Mouse (Mus musculus): ENCODE results near the gene 2010003K11Rik. TPM values are rescaled to one million over a fixed set of nuclear protein-coding genes. Genes with fewer than 3 reads are reported as not detected.

The 2010003K11Rik gene
- polyA plus RNA-seq, 1 experiment from 2014 or later: 0.09 TPM

DNA sequence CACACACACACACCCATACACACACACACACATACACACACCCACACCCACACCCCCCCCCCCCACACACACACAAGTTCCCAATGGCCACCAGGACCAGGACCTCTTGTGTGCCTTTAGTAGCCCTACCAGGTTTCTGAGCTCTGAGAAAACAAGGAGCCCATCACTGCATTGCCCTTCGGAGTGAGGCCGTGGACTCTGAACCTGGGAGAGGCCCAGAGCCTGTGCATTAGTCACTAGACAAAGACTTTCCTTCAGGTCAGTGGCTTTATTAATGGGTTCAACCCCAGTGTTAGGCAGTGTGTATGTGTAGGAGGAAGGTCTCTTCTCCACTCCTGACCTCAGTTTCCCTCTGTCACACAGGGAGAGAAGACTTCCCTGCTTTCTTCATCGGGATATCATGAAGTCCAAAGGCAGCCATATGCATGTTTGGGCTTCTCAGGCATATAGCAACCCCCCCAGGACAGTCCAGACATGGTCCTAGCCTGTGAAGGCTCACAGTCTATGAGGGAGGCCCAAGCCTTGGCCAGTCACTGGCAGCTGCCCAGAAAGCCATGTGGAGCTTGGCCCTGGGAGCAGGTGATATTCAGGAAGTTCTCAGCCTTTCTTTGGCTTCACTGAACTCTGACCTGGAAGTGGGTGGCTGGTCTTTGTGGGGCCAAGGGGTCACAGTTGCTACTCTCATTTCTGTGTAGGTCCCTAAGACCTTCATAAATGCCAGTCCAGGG is 1.7 kb downstream of the 2010003K11Rik start:
- H3K9ac ChIP-seq: no peak overlapping the region
- H3K27me3 ChIP-seq: no peaks in the 10 kb centered on the region
- H3K27ac ChIP-seq (replicated peaks): no peak overlapping the region
- H3K4me3 ChIP-seq (replicated peaks): no peak overlapping the region
- no peak for ATAC-seq (ENCODE audit: insufficient read depth)
- no peaks in the 10 kb centered on the region for H3K9me3 ChIP-seq (replicated peaks)
- no peak overlapping the region for H3K4me2 ChIP-seq
- H3K4me1 ChIP-seq (replicated peaks): peaks cover 24% of the 10 kb centered on the region
- H3K36me3 ChIP-seq (replicated peaks): no peaks in the 10 kb centered on the region
- WGBS (ENCODE audit: insufficient replicate concordance): 69% methylated on average over 3 of the region's 3 CpGs

GRCm38 (mm10) chr19:4495814-4496213 is 2.6 kb downstream of the 2010003K11Rik start:
- Histone ChIP-seq H3K9ac (no peak overlapping the region), H3K27me3 (no peaks in the 10 kb centered on the region), H3K36me3 (replicated peaks) (no peaks in the 10 kb centered on the region), H3K4me3 (replicated peaks) (no peak overlapping the region), H3K4me2 (no peak overlapping the region), H3K9me3 (replicated peaks) (no peaks in the 10 kb centered on the region), H3K27ac (replicated peaks) (no peak overlapping the region), H3K4me1 (replicated peaks) (peaks cover 24% of the 10 kb centered on the region)
- no peak for ATAC-seq (ENCODE audit: insufficient read depth)
- 63% methylated on average over 5 of the region's 5 CpGs for WGBS (ENCODE audit: insufficient replicate concordance)

- no peaks in the 10 kb centered on the region for H3K36me3 ChIP-seq (replicated peaks)
- H3K27ac ChIP-seq (replicated peaks): no peak overlapping the region
- H3K4me3 ChIP-seq (replicated peaks): no peak overlapping the region
- 61% methylated on average over 7 of the region's 7 CpGs for WGBS (ENCODE audit: insufficient replicate concordance)
- no peak overlapping the region for H3K4me2 ChIP-seq
- no peaks in the 10 kb centered on the region for H3K9me3 ChIP-seq (replicated peaks)
- H3K27me3 ChIP-seq: no peaks in the 10 kb centered on the region
- no peak overlapping the region for H3K9ac ChIP-seq
- ATAC-seq (ENCODE audit: insufficient read depth): no peak
- H3K4me1 ChIP-seq (replicated peaks): peaks cover 27% of the 10 kb centered on the region
Observed at GRCm38 (mm10) chr19:4494707-4495106, 3.7 kb downstream of the 2010003K11Rik start.

- Histone ChIP-seq H3K36me3 (replicated peaks) (no peaks in the 10 kb centered on the region), H3K27me3 (no peaks in the 10 kb centered on the region), H3K9ac (no peak overlapping the region), H3K27ac (replicated peaks) (no peak overlapping the region), H3K4me3 (replicated peaks) (no peak overlapping the region), H3K4me2 (no peak overlapping the region), H3K4me1 (replicated peaks) (peaks cover 21% of the 10 kb centered on the region), H3K9me3 (replicated peaks) (no peaks in the 10 kb centered on the region)
- WGBS (ENCODE audit: insufficient replicate concordance): 45% methylated on average over 9 of the region's 9 CpGs
- no peak for ATAC-seq (ENCODE audit: insufficient read depth)
Observed at GRCm38 (mm10) chr19:4492526-4493296, 5.7 kb downstream of the 2010003K11Rik start.

DNA sequence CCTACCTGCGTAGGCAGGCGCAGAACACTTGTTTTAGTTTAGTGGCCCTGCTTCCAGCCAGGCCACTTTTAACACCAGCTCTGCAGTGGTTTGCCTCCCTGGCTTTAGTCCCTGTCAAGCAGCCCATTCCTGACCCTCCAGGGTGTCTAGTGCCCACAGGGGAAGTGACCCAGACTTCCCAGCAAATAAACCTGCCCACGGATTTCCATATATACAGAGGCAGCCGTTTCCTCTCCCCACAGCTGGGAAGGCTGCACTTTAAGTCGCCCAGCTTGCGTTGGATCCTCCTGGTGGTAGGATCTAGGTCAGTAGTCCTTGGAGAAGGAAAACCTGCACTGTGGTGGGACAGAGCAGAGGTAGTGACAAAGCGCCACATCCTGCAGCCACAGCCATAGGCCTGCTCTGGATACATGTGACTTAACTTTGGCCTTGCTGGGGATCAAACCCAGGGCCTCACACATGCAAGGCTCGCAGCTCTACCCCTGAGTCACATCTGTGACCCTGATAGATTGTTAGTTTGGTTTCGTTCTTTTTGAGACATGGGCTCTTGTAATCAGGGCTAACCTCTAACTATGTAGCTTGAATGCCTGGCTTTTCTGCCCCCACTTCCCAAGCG is 7.2 kb downstream of the 2010003K11Rik start:
- 0 out of 2 replicates have a peak, but pooled peaks cover 8% of the 10 kb centered on the region for H3K4me1 ChIP-seq (replicated peaks)
- 56% methylated on average over 10 of the region's 10 CpGs for WGBS (ENCODE audit: insufficient replicate concordance)

DNA sequence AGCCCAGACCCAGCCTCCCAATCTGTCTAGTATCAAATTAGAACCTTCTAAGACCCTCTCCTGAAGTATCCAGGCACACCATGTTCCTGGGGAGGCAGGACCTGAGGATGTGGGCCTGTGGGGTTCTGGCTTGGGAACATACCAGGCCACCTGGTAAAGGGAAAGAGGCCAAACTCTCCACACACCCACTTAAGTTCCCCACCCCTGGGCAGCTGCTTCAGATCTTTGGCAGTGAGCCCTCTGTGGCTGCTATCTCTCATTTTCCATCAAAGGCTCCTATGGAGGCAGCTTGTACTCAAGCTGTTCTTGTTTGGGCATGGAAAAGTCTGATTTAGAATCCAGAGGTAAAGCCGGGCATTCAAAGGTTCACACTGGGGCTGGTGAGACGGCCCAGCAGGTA is 10.5 kb downstream of the 2010003K11Rik start:
- Histone ChIP-seq H3K9me3 (replicated peaks) (no peaks in the 10 kb centered on the region), H3K4me3 (replicated peaks) (no peak overlapping the region), H3K4me2 (no peak overlapping the region), H3K4me1 (replicated peaks) (0 out of 2 replicates have a peak, but pooled peaks cover 8% of the 10 kb centered on the region), H3K27ac (replicated peaks) (no peak overlapping the region), H3K36me3 (replicated peaks) (no peaks in the 10 kb centered on the region), H3K9ac (no peak overlapping the region), H3K27me3 (peaks cover under 1% of the 10 kb centered on the region; the same call in 1 of the 2 replicates)
- ATAC-seq (ENCODE audit: insufficient read depth): no peak
- WGBS (ENCODE audit: insufficient replicate concordance): 67% methylated on average over 2 of the region's 2 CpGs

More for the DNA sequence above, 7.2 kb downstream of the 2010003K11Rik start:
- H3K27ac ChIP-seq (replicated peaks): no peak overlapping the region
- ATAC-seq (ENCODE audit: insufficient read depth): no peak
- H3K27me3 ChIP-seq: no peaks in the 10 kb centered on the region
- H3K9me3 ChIP-seq (replicated peaks): no peaks in the 10 kb centered on the region
- no peak overlapping the region for H3K4me2 ChIP-seq
- H3K4me3 ChIP-seq (replicated peaks): no peak overlapping the region
- H3K9ac ChIP-seq: no peak overlapping the region
- H3K36me3 ChIP-seq (replicated peaks): no peaks in the 10 kb centered on the region

DNA sequence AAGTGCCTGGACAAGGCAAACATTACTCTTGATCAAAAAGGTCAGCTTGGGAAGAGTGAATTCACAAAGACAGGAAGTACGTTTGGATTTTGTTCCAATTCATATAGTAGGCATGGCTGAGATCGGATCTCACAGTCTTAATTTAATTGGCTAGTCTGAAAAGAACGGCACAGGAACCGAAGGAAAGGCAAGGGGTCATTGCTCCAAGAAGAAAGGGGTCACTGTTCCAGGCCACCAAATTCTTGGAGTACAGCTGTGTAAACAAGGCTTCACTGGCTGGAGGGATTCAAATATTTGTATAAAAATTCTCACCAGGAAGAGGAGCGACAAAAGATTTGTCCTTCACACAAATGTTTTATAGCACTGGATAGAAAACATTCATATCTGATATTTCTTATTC is 13.4 kb downstream of the 2010003K11Rik start:
- Histone ChIP-seq H3K27ac (replicated peaks) (no peak overlapping the region), H3K4me3 (replicated peaks) (no peak overlapping the region), H3K27me3 (peaks cover 6% of the 10 kb centered on the region), H3K4me1 (replicated peaks) (0 out of 2 replicates have a peak, but pooled peaks cover 4% of the 10 kb centered on the region), H3K9ac (no peak overlapping the region), H3K9me3 (replicated peaks) (no peaks in the 10 kb centered on the region), H3K36me3 (replicated peaks) (no peaks in the 10 kb centered on the region), H3K4me2 (no peak overlapping the region)
- WGBS (ENCODE audit: insufficient replicate concordance): 48% methylated on average over 5 of the region's 5 CpGs
- no peak for ATAC-seq (ENCODE audit: insufficient read depth)

- no peak overlapping the region for H3K9ac ChIP-seq
- H3K27ac ChIP-seq (replicated peaks): no peak overlapping the region
- 76% methylated on average over 3 of the region's 3 CpGs for WGBS (ENCODE audit: insufficient replicate concordance)
- no peak for ATAC-seq (ENCODE audit: insufficient read depth)
- H3K36me3 ChIP-seq (replicated peaks): no peaks in the 10 kb centered on the region
- no peak overlapping the region for H3K4me2 ChIP-seq
- H3K9me3 ChIP-seq (replicated peaks): no peaks in the 10 kb centered on the region
- no peak overlapping the region for H3K4me3 ChIP-seq (replicated peaks)
- peaks cover 31% of the 10 kb centered on the region for H3K27me3 ChIP-seq
- H3K4me1 ChIP-seq (replicated peaks): peaks cover 6% of the 10 kb centered on the region
Observed at GRCm38 (mm10) chr19:4482111-4482859, 16.1 kb downstream of the 2010003K11Rik start.

- Histone ChIP-seq H3K9me3 (replicated peaks) (no peaks in the 10 kb centered on the region), H3K4me1 (replicated peaks) (peaks cover 15% of the 10 kb centered on the region), H3K36me3 (replicated peaks) (no peaks in the 10 kb centered on the region), H3K4me3 (replicated peaks) (no peak overlapping the region), H3K9ac (no peak overlapping the region), H3K27me3 (peaks cover 40% of the 10 kb centered on the region), H3K27ac (replicated peaks) (no peak overlapping the region), H3K4me2 (no peak overlapping the region)
- WGBS (ENCODE audit: insufficient replicate concordance): 19% methylated on average over 4 of the region's 4 CpGs
- no peak for ATAC-seq (ENCODE audit: insufficient read depth)
Observed at GRCm38 (mm10) chr19:4481326-4481725, 17.1 kb downstream of the 2010003K11Rik start.

DNA sequence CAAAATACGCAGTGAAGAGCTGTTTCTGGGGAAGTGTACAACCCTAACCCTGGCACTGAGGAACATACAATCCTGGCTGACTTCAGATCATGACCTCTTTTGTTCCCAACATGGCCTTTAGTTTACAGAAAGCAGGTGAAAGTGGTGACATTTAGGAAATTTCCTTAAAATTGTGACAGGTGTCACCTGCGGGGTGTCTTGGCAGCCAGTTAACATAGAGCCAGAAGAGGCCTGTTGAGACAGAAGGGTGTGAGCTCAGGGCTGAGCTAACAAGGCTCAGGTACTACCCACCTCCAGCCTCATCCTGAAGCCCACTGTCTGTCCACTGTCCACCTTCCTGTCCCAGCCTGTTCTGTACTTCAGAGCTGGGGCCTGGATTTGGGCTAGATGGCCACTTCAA is 18.3 kb downstream of the 2010003K11Rik start:
- 64% methylated on average over 2 of the region's 2 CpGs for WGBS (ENCODE audit: insufficient replicate concordance)
- Histone ChIP-seq H3K4me2 (no peak overlapping the region), H3K4me3 (replicated peaks) (no peak overlapping the region), H3K4me1 (replicated peaks) (peaks cover 15% of the 10 kb centered on the region), H3K27me3 (peaks cover 53% of the 10 kb centered on the region), H3K36me3 (replicated peaks) (no peaks in the 10 kb centered on the region), H3K9me3 (replicated peaks) (no peaks in the 10 kb centered on the region), H3K27ac (replicated peaks) (no peak overlapping the region), H3K9ac (no peak overlapping the region)
- no peak for ATAC-seq (ENCODE audit: insufficient read depth)

- no peaks in the 10 kb centered on the region for H3K9me3 ChIP-seq (replicated peaks)
- peaks cover 15% of the 10 kb centered on the region for H3K4me1 ChIP-seq (replicated peaks)
- peaks cover 72% of the 10 kb centered on the region for H3K27me3 ChIP-seq
- 6% methylated on average over 1 of the region's 1 CpGs for WGBS (ENCODE audit: insufficient replicate concordance)
- H3K9ac ChIP-seq: no peak overlapping the region
- no peak overlapping the region for H3K27ac ChIP-seq (replicated peaks)
- no peak overlapping the region for H3K4me3 ChIP-seq (replicated peaks)
- no peaks in the 10 kb centered on the region for H3K36me3 ChIP-seq (replicated peaks)
- ATAC-seq (ENCODE audit: insufficient read depth): no peak
- peak overlapping the region; percentile 10; the same call in 1 of the 2 replicates for H3K4me2 ChIP-seq
Observed at GRCm38 (mm10) chr19:4478190-4478516, 20.2 kb downstream of the 2010003K11Rik start.
